Mouse (Mus musculus) stomach, postnatal 0 days (tissue): ENCODE results near the gene Ccdc117.
"Not testable (repeated sequence)": the region's sequence is repeated elsewhere in the genome, so short reads cannot be mapped to it uniquely, and the experiment has no call there.

Experiments
- CTCF ChIP-seq: IDR thresholded peaks from 2 replicates; pipeline ENCODE4 v1.5.1; 2016; ENCODE audit warnings: antibody characterized with exemption, low read depth, mild to moderate bottlenecking, moderate library complexity
- EP300 ChIP-seq: optimal IDR thresholded peaks from 2 replicates; pipeline ENCODE3; 2016; ENCODE audit warnings: antibody characterized with exemption

GRCm38 (mm10) chr11:5489433-5489832 lies 52.6 kb downstream of the Ccdc117 start:
- TF ChIP-seq CTCF, EP300: not testable (repeated sequence)
